7 mouse cellular contexts compared by ENCODE assay signal in the genomic region with DNA sequence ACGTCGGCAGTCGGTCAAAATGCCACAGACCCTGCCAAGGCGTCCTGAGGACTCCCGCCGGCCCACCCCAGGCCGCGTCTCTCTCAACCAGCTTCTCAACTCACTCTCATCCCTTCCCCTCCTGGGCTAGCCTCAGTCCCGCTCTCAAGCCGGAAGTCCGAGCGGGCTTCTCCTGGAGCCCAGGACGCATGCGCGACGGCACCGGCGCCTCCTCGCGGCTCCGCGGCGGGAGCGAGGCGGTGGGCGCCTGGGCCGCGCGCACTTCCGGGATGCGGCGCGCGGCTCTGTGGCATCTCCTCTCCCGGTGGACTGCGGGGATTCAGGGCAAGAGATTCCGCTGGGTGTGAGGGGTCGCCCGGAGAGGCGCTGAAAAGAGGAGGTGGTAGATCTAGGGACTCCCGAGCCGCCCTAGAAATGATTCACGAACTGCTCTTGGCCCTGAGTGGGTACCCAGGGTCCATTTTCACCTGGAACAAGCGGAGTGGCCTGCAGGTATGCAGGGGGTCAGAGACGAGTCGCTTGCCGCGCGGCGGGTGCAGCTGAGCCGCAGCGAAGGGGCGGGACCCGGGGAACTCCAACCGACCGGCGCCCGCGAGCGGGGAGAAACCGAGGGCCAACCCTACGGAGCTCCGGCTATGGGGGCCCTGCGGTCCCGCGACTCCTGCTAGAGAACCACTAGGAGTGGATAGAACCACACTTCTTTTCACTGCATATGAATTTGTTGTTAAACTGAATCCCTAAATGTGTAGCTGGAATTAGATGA. TPM values are rescaled to one million over a fixed set of nuclear protein-coding genes. Genes with fewer than 3 reads are reported as not detected.
A peak's percentile ranks its signal among the peaks of the same experiment; 100 is the strongest.
DNase-seq lines count a peak whose midpoint lies in the region; ATAC-seq and TF ChIP-seq lines count a peak whose summit lies in the region.

A gene (minus strand): TSS at position 146 of the 763 bp plus-strand sequence.

- WGBS in embryonic facial prominence, embryonic 11.5 days, result under 1% methylated on average over 62 of the region's 66 CpGs
- WGBS in kidney, adult 2 months, result under 1% methylated on average over 66 of the region's 66 CpGs
- under 1% methylated on average over 66 of the region's 66 CpGs for WGBS in limb, embryonic 12.5 days
- WGBS in midbrain, embryonic 15.5 days, result under 1% methylated on average over 66 of the region's 66 CpGs
- WGBS in spleen, adult 2 months, result under 1% methylated on average over 65 of the region's 66 CpGs

- H3K27ac ChIP-seq in embryonic facial prominence, embryonic 11.5 days (replicated peaks; ENCODE audit: low read depth, low read length), result peak within 1 kb of the TSS; percentile 42
- H3K27ac ChIP-seq in kidney, adult 2 months (ENCODE audit: insufficient read depth, low read depth, low read length), result peak within 1 kb of the TSS; percentile 94
- peak within 1 kb of the TSS; percentile 90 for H3K27ac ChIP-seq in limb, embryonic 12.5 days
- H3K27ac ChIP-seq in midbrain, embryonic 15.5 days, result peak within 1 kb of the TSS; percentile 88
- H3K27ac ChIP-seq in spleen, adult 2 months (ENCODE audit: insufficient read depth, low read length), result peak within 1 kb of the TSS; percentile 93

- peak within 1 kb of the TSS; percentile 56 for H3K4me2 ChIP-seq in embryonic facial prominence, embryonic 11.5 days (ENCODE audit: low read depth, low read length)
- peak within 1 kb of the TSS; percentile 90 for H3K4me2 ChIP-seq in limb, embryonic 12.5 days
- peak within 1 kb of the TSS; percentile 79 for H3K4me2 ChIP-seq in midbrain, embryonic 15.5 days

- peak; percentile 37 for TF ChIP-seq POLR2A in kidney, adult 2 months (IDR thresholded peaks at IDR 0.05; ENCODE audit: low read depth, low read length)
- TF ChIP-seq POLR2A in spleen, adult 2 months (IDR thresholded peaks at IDR 0.05; ENCODE audit: low read depth, low read length), result peak; percentile 84

- H3K27me3 ChIP-seq in embryonic facial prominence, embryonic 11.5 days (ENCODE audit: control insufficient read depth, insufficient read depth, low read length), result no peaks in the 10 kb centered on the region
- H3K27me3 ChIP-seq in kidney, adult 2 months (replicated peaks; ENCODE audit: control insufficient read depth, insufficient read depth, low read length), result no peaks in the 10 kb centered on the region
- no peaks in the 10 kb centered on the region for H3K27me3 ChIP-seq in limb, embryonic 12.5 days
- no peaks in the 10 kb centered on the region for H3K27me3 ChIP-seq in midbrain, embryonic 15.5 days (replicated peaks)
- H3K27me3 ChIP-seq in spleen, adult 2 months (ENCODE audit: control insufficient read depth, insufficient read depth, low read length), result no peaks in the 10 kb centered on the region

- 0 out of 2 replicates have a peak, but pooled peaks cover 3% of the 10 kb centered on the region for H3K36me3 ChIP-seq in embryonic facial prominence, embryonic 11.5 days (replicated peaks; ENCODE audit: control insufficient read depth, insufficient read depth, low read depth, low read length)
- peaks cover 4% of the 10 kb centered on the region for H3K36me3 ChIP-seq in kidney, adult 2 months (ENCODE audit: control insufficient read depth, insufficient read depth, low read length)
- H3K36me3 ChIP-seq in limb, embryonic 12.5 days, result peaks cover 43% of the 10 kb centered on the region
- H3K36me3 ChIP-seq in midbrain, embryonic 15.5 days (replicated peaks), result peaks cover 18% of the 10 kb centered on the region; the same call in 1 of the 2 replicates
- peaks cover 16% of the 10 kb centered on the region for H3K36me3 ChIP-seq in spleen, adult 2 months (ENCODE audit: control insufficient read depth, insufficient read depth, low read length)

- TF ChIP-seq CTCF in kidney, adult 2 months (conservative IDR thresholded peaks at IDR 0.05; ENCODE audit: insufficient read depth, insufficient read length, low read depth, low read length), result no peak
- peak; percentile 4; the same call in 1 of the 2 replicates for TF ChIP-seq CTCF in spleen, adult 2 months (IDR thresholded peaks at IDR 0.05; ENCODE audit: extremely low read depth, insufficient read depth, insufficient read length, insufficient replicate concordance)

- ATAC-seq in embryonic facial prominence, embryonic 11.5 days (replicated peaks; ENCODE audit: insufficient number of reproducible peaks, low FRiP score, low TSS enrichment, low read depth), result peak; percentile 94
- peak; percentile 95 for ATAC-seq in limb, embryonic 12.5 days (ENCODE audit: insufficient number of reproducible peaks, insufficient read depth, low FRiP score, low TSS enrichment, low read depth)
- peak; percentile 98 for ATAC-seq in midbrain, embryonic 15.5 days (replicated peaks)

- H3K4me3 ChIP-seq in embryonic facial prominence, embryonic 11.5 days (ENCODE audit: low read depth, low read length), result peak within 1 kb of the TSS; percentile 86
- peak within 1 kb of the TSS; percentile 99 for H3K4me3 ChIP-seq in kidney, adult 2 months (ENCODE audit: insufficient read depth, low read depth, low read length)
- peak within 1 kb of the TSS; percentile 80 for H3K4me3 ChIP-seq in limb, embryonic 12.5 days (replicated peaks)
- peak within 1 kb of the TSS; percentile 97 for H3K4me3 ChIP-seq in midbrain, embryonic 15.5 days
- H3K4me3 ChIP-seq in spleen, adult 2 months (ENCODE audit: extremely low read depth, insufficient read depth, insufficient read length), result peak within 1 kb of the TSS; percentile 97

- no peaks in the 10 kb centered on the region for H3K4me1 ChIP-seq in embryonic facial prominence, embryonic 11.5 days (ENCODE audit: control insufficient read depth, insufficient read depth, low read length)
- peaks cover 9% of the 10 kb centered on the region; the same call in 1 of the 2 replicates for H3K4me1 ChIP-seq in kidney, adult 2 months (ENCODE audit: control insufficient read depth, insufficient read depth, low read length)
- peaks cover 21% of the 10 kb centered on the region for H3K4me1 ChIP-seq in limb, embryonic 12.5 days (replicated peaks)
- H3K4me1 ChIP-seq in midbrain, embryonic 15.5 days, result peaks cover 32% of the 10 kb centered on the region
- peaks cover 6% of the 10 kb centered on the region; the same call in 1 of the 2 replicates for H3K4me1 ChIP-seq in spleen, adult 2 months (ENCODE audit: control insufficient read depth, insufficient read depth, insufficient read length)

- peak; percentile 96 for DNase-seq in adrenal gland, postnatal 14 days
- DNase-seq in embryonic facial prominence, embryonic 11.5 days (ENCODE audit: low spot score), result peak; percentile 95
- DNase-seq in heart, adult 18-20 months, result peak; percentile 92 to 95
- peak; percentile 93 for DNase-seq in kidney, adult 2 months
- peak; percentile 69 to 90 for DNase-seq in spleen, adult 2 months (ENCODE audit: low read depth in 1 of 2, low spot score in 2 of 2)

- no peaks in the 10 kb centered on the region for H3K9me3 ChIP-seq in embryonic facial prominence, embryonic 11.5 days (replicated peaks; ENCODE audit: control insufficient read depth, low read length)
- no peaks in the 10 kb centered on the region for H3K9me3 ChIP-seq in limb, embryonic 12.5 days
- H3K9me3 ChIP-seq in midbrain, embryonic 15.5 days, result no peaks in the 10 kb centered on the region

- H3K9ac ChIP-seq in embryonic facial prominence, embryonic 11.5 days (replicated peaks; ENCODE audit: low read length), result peak within 1 kb of the TSS; percentile 88
- peak within 1 kb of the TSS; percentile 86 for H3K9ac ChIP-seq in limb, embryonic 12.5 days (replicated peaks)
- H3K9ac ChIP-seq in midbrain, embryonic 15.5 days, result peak within 1 kb of the TSS; percentile 77

RNA-seq across cellular contexts. Expression of the gene that starts here (rescaled TPM):
- 15.7 and 17.5 TPM in 2 replicates for total RNA-seq in adrenal gland, postnatal 14 days (2021)
- 10.2 and 13.6 TPM in 2 replicates for polyA plus RNA-seq in embryonic facial prominence, embryonic 11.5 days (2014; fragmentation: Nextera tagmentation; extraction: Ambion mirVana)
- total RNA-seq in heart, adult 18-20 months (2021), result 1 to 10 TPM; 5.8 to 6.8 TPM
- 4.8 and 5.8 TPM in 2 replicates for polyA plus RNA-seq in kidney, adult 2 months (2012; rRNA removed)
- polyA plus RNA-seq in limb, embryonic 12.5 days (2016; fragmentation: Nextera tagmentation; extraction: Ambion mirVana), result 11.3 and 12.8 TPM in 2 replicates
- 7.0 and 7.1 TPM in 2 replicates for polyA plus RNA-seq in midbrain, embryonic 15.5 days (2015; fragmentation: Nextera tagmentation; extraction: Ambion mirVana)
- polyA plus RNA-seq in spleen, adult 2 months (2012; rRNA removed), result 3.1 and 3.5 TPM in 2 replicates

Comparison
In these comparisons a context has a peak if more than half of its experiments do, and no peak if none do; other contexts are left out.
1. Peak in every context shown above with its lines: DNase-seq, ATAC-seq, H3K4me3 ChIP-seq and H3K27ac ChIP-seq.
2. H3K27ac ChIP-seq: peak in every context shown above with its lines; median percentile 94 in kidney, adult 2 months; 93 in spleen, adult 2 months; 90 in limb, embryonic 12.5 days; 88 in midbrain, embryonic 15.5 days; 42 in embryonic facial prominence, embryonic 11.5 days.